Mouse (Mus musculus): ENCODE data around the gene Iqcd. TPM values are rescaled to one million over a fixed set of nuclear protein-coding genes. Genes with fewer than 3 reads are reported as not detected.
A peak's percentile ranks its signal among the peaks of the same experiment; 100 is the strongest.

Iqcd gene
- polyA plus RNA-seq, 2 experiments: 1.0 to 2.0 TPM

- Histone ChIP-seq H3K9ac (replicated peaks) (peak overlapping the region; percentile 69), H3K9me3 (ENCODE audit: control insufficient read depth, low read length) (no peaks in the 10 kb centered on the region), H3K36me3 (replicated peaks; ENCODE audit: control insufficient read depth, insufficient read depth, low read depth) (peaks cover 23% of the 10 kb centered on the region), H3K27me3 (ENCODE audit: control insufficient read depth, insufficient read depth, low read length) (no peaks in the 10 kb centered on the region), H3K4me2 (ENCODE audit: low read depth) (peak overlapping the region; percentile 78), H3K4me1 (replicated peaks; ENCODE audit: control insufficient read depth in 2 of 2, insufficient read depth in 2 of 2, low read length in 1 of 2) (peaks cover 29 to 34% of the 10 kb centered on the region in 2 experiments), H3K4me3 (ENCODE audit: insufficient read depth in 1 of 2, low read depth in 2 of 2, low read length in 2 of 2) (peak overlapping the region in 1 of 2 experiments; percentile 39; a peak in 3 of 4 replicates), H3K27ac (peak overlapping the region; percentile 98)
- ATAC-seq (ENCODE audit: insufficient read depth) (peak; percentile 78), DNase-seq (ENCODE audit: low read depth in 3 of 3, low spot score in 3 of 3) (peak in 2 of 3 experiments; percentile 70 to 71)
- TF ChIP-seq CTCF (IDR thresholded peaks at IDR 0.05; ENCODE audit: low read depth): peak; percentile 81
- peak; percentile 49; the same call in 1 of the 2 replicates for TF ChIP-seq EP300 (IDR thresholded peaks at IDR 0.05; ENCODE audit: low read depth)
- WGBS (ENCODE audit: insufficient replicate concordance): 21% methylated on average over 10 of the region's 10 CpGs
Observed at GRCm38 (mm10) chr5:120577935-120578441, 10.8 kb upstream of the Iqcd start.

GRCm38 (mm10) chr5:120578504-120579081 lies 10.2 kb upstream of the Iqcd start:
- H3K27ac ChIP-seq: peak overlapping the region; percentile 98
- DNase-seq (ENCODE audit: low read depth in 3 of 3, low spot score in 3 of 3): no peak
- peak overlapping the region in 1 of 2 experiments; percentile 39; a peak in 2 of 4 replicates for H3K4me3 ChIP-seq (ENCODE audit: insufficient read depth in 1 of 2, low read depth in 2 of 2, low read length in 2 of 2)
- peaks cover 29% of the 10 kb centered on the region for H3K36me3 ChIP-seq (replicated peaks; ENCODE audit: control insufficient read depth, insufficient read depth, low read depth)
- 22% methylated on average over 12 of the region's 12 CpGs for WGBS (ENCODE audit: insufficient replicate concordance)
- no peak for TF ChIP-seq EP300 (IDR thresholded peaks at IDR 0.05; ENCODE audit: low read depth)
- TF ChIP-seq CTCF (IDR thresholded peaks at IDR 0.05; ENCODE audit: low read depth): no peak
- H3K4me2 ChIP-seq (ENCODE audit: low read depth): peak overlapping the region; percentile 78
- peak overlapping the region; percentile 69 for H3K9ac ChIP-seq (replicated peaks)
- no peaks in the 10 kb centered on the region for H3K9me3 ChIP-seq (ENCODE audit: control insufficient read depth, low read length)
- ATAC-seq (ENCODE audit: insufficient read depth): peak; percentile 41; the same call in 1 of the 2 replicates
- H3K4me1 ChIP-seq (replicated peaks; ENCODE audit: control insufficient read depth in 2 of 2, insufficient read depth in 2 of 2, low read length in 1 of 2): peaks cover 29 to 34% of the 10 kb centered on the region in 2 experiments
- no peaks in the 10 kb centered on the region for H3K27me3 ChIP-seq (ENCODE audit: control insufficient read depth, insufficient read depth, low read length)

- Histone ChIP-seq H3K4me2 (ENCODE audit: low read depth) (peak overlapping the region; percentile 78), H3K27me3 (ENCODE audit: control insufficient read depth, insufficient read depth, low read length) (no peaks in the 10 kb centered on the region), H3K9ac (replicated peaks) (peak overlapping the region; percentile 69), H3K4me1 (replicated peaks; ENCODE audit: control insufficient read depth in 2 of 2, insufficient read depth in 2 of 2, low read length in 1 of 2) (peaks cover 29 to 34% of the 10 kb centered on the region in 2 experiments), H3K27ac (peak overlapping the region; percentile 98), H3K4me3 (ENCODE audit: insufficient read depth in 1 of 2, low read depth in 2 of 2, low read length in 2 of 2) (no peak overlapping the region), H3K36me3 (replicated peaks; ENCODE audit: control insufficient read depth, insufficient read depth, low read depth) (peaks cover 36% of the 10 kb centered on the region), H3K9me3 (ENCODE audit: control insufficient read depth, low read length) (no peaks in the 10 kb centered on the region)
- TF ChIP-seq CTCF (IDR thresholded peaks at IDR 0.05; ENCODE audit: low read depth) (no peak), EP300 (IDR thresholded peaks at IDR 0.05; ENCODE audit: low read depth) (no peak)
- DNase-seq (ENCODE audit: low read depth in 3 of 3, low spot score in 3 of 3) (no peak), ATAC-seq (ENCODE audit: insufficient read depth) (no peak)
- 55% methylated on average over 26 of the region's 26 CpGs for WGBS (ENCODE audit: insufficient replicate concordance)
Observed at GRCm38 (mm10) chr5:120579211-120579897, 9.5 kb upstream of the Iqcd start.

- H3K9ac ChIP-seq (replicated peaks): no peak overlapping the region
- peaks cover 29 to 35% of the 10 kb centered on the region in 2 experiments for H3K4me1 ChIP-seq (replicated peaks; ENCODE audit: control insufficient read depth in 2 of 2, insufficient read depth in 2 of 2, low read length in 1 of 2)
- DNase-seq (ENCODE audit: low read depth in 3 of 3, low spot score in 3 of 3) (no peak), ATAC-seq (ENCODE audit: insufficient read depth) (no peak)
- H3K4me2 ChIP-seq (ENCODE audit: low read depth): no peak overlapping the region
- H3K27me3 ChIP-seq (ENCODE audit: control insufficient read depth, insufficient read depth, low read length): no peaks in the 10 kb centered on the region
- 87% methylated on average over 26 of the region's 26 CpGs for WGBS (ENCODE audit: insufficient replicate concordance)
- TF ChIP-seq CTCF (IDR thresholded peaks at IDR 0.05; ENCODE audit: low read depth): no peak
- TF ChIP-seq EP300 (IDR thresholded peaks at IDR 0.05; ENCODE audit: low read depth): no peak
- H3K9me3 ChIP-seq (ENCODE audit: control insufficient read depth, low read length): no peaks in the 10 kb centered on the region
- H3K4me3 ChIP-seq (ENCODE audit: insufficient read depth in 1 of 2, low read depth in 2 of 2, low read length in 2 of 2): no peak overlapping the region
- H3K27ac ChIP-seq: no peak overlapping the region; the same call in 1 of the 2 replicates
- H3K36me3 ChIP-seq (replicated peaks; ENCODE audit: control insufficient read depth, insufficient read depth, low read depth): peaks cover 43% of the 10 kb centered on the region
Observed at GRCm38 (mm10) chr5:120579898-120580626, 8.8 kb upstream of the Iqcd start.

All from liver, embryonic 14.5 days (tissue).